Mouse (Mus musculus): Measurements from ENCODE around the gene Rps8. TPM values are rescaled to one million over a fixed set of nuclear protein-coding genes. Genes with fewer than 3 reads are reported as not detected.

The Rps8 gene
- polyA plus RNA-seq, 1 experiment from 2014 or later = 1,522 TPM

DNA sequence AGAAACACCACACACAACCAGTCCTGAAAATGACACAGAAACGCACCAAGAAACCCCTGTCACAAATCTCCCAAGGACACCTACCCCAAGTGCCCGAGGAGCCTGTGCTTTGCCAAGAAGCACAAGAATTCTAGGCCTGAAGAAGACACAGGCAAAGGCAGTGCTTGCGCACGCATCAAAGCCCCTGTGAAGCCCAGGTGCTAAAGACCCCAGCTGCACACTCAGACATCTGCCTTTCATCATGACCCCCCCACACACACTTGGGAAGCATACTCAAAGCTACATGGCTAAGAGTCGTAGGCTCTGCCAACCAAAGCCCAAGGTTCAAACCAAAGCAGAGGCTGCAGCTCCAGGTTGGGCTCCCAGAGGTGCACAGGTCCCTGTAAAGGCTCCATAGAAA lies 40.5 kb downstream of the Rps8 start:
- H3K9ac ChIP-seq (ENCODE audit: low read length) = no peak overlapping the region
- no peaks in the 10 kb centered on the region for H3K27me3 ChIP-seq (replicated peaks; ENCODE audit: control insufficient read depth, insufficient read depth, low read length)
- peaks cover 32% of the 10 kb centered on the region for H3K36me3 ChIP-seq (ENCODE audit: control insufficient read depth, insufficient read depth, low read length)
- no peak overlapping the region for H3K4me2 ChIP-seq (ENCODE audit: low read length)
- 87% methylated on average over 5 of the region's 5 CpGs for WGBS
- no peak overlapping the region for H3K27ac ChIP-seq (ENCODE audit: low read depth)
- ATAC-seq (replicated peaks; ENCODE audit: low FRiP score, low TSS enrichment, low read depth) = no peak
- no peak overlapping the region for H3K4me3 ChIP-seq (ENCODE audit: low read depth, low read length)
- no peak for DNase-seq (ENCODE audit: low spot score)
- peaks cover 5% of the 10 kb centered on the region; the same call in 1 of the 2 replicates for H3K4me1 ChIP-seq (replicated peaks; ENCODE audit: control insufficient read depth, insufficient read depth, low read length)
- no peaks in the 10 kb centered on the region for H3K9me3 ChIP-seq (ENCODE audit: control insufficient read depth, low read length)

DNA sequence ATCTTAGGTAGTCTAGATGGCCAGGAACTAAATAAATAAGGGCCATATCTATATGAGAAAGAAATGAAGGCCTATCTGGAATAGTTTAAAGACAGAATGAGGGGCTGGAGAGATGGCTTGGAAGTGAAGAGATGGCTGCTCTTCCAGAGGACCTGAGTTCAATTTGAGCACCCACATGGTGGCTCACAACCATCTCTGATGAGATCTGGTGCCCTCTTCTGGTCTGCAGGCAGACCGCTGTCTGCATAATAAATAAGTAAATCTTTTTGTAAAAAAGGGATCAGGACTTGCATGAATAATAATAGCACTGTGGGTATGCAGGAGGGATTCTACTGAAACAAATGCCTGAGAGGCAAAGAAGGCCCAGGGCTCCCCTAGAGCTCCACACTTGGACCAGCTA lies 42.8 kb downstream of the Rps8 start:
- no peak overlapping the region for H3K4me2 ChIP-seq (ENCODE audit: low read length)
- WGBS = 80% methylated on average over 1 of the region's 1 CpGs

DNA sequence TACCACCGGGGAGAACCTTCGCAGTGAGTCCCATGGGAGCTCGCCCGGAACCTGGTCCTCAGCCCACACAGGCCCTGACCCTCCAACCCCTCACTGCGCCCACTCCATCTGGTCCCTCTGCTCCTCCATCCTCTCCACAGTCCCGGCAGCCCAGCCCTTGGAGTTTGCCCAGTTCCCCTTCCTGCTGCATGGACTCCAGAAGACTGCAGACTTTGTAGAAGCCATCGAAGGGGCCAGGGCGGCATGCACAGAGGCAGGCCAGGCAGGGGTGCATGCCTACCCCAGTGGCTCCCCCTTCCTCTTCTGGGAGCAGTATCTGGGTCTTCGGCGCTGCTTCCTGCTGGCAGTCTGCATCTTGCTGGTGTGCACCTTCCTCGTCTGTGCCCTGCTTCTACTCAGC lies 45.1 kb downstream of the Rps8 start:
- no peak for ATAC-seq (replicated peaks; ENCODE audit: low FRiP score, low TSS enrichment, low read depth)
- WGBS = 89% methylated on average over 11 of the region's 11 CpGs
- H3K4me2 ChIP-seq (ENCODE audit: low read length) = no peak overlapping the region

More for the DNA sequence above, 42.8 kb downstream of the Rps8 start:
- no peak overlapping the region for H3K9ac ChIP-seq (ENCODE audit: low read length)
- H3K36me3 ChIP-seq (ENCODE audit: control insufficient read depth, insufficient read depth, low read length) = peaks cover 55% of the 10 kb centered on the region
- no peak for DNase-seq (ENCODE audit: low spot score)
- no peaks in the 10 kb centered on the region for H3K27me3 ChIP-seq (replicated peaks; ENCODE audit: control insufficient read depth, insufficient read depth, low read length)
- H3K4me1 ChIP-seq (replicated peaks; ENCODE audit: control insufficient read depth, insufficient read depth, low read length) = no peaks in the 10 kb centered on the region
- H3K4me3 ChIP-seq (ENCODE audit: low read depth, low read length) = no peak overlapping the region
- H3K9me3 ChIP-seq (ENCODE audit: control insufficient read depth, low read length) = no peaks in the 10 kb centered on the region
- no peak overlapping the region for H3K27ac ChIP-seq (ENCODE audit: low read depth)
- no peak for ATAC-seq (replicated peaks; ENCODE audit: low FRiP score, low TSS enrichment, low read depth)

DNA sequence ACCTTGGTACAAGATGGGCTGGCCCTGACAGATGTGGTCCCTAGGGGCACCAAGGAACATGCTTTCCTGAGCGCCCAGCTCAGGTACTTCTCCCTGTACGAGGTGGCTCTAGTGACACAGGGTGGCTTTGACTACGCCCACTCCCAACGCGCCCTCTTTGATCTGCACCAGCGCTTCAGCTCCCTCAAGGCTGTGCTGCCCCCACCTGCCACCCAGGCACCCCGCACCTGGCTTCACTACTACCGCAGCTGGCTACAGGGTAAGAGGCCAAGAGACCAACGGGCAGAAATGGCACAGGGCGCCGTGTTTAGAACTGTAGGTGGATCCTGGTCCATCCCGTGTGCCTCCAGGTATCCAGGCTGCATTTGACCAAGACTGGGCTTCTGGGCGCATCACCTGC lies 45.8 kb downstream of the Rps8 start:
- H3K9ac ChIP-seq (ENCODE audit: low read length) = no peak overlapping the region
- WGBS = 85% methylated on average over 13 of the region's 13 CpGs
- H3K27ac ChIP-seq (ENCODE audit: low read depth) = no peak overlapping the region
- no peaks in the 10 kb centered on the region for H3K4me1 ChIP-seq (replicated peaks; ENCODE audit: control insufficient read depth, insufficient read depth, low read length)
- H3K36me3 ChIP-seq (ENCODE audit: control insufficient read depth, insufficient read depth, low read length) = peaks cover 64% of the 10 kb centered on the region
- H3K9me3 ChIP-seq (ENCODE audit: control insufficient read depth, low read length) = no peaks in the 10 kb centered on the region
- DNase-seq (ENCODE audit: low spot score) = no peak
- ATAC-seq (replicated peaks; ENCODE audit: low FRiP score, low TSS enrichment, low read depth) = no peak
- H3K27me3 ChIP-seq (replicated peaks; ENCODE audit: control insufficient read depth, insufficient read depth, low read length) = no peaks in the 10 kb centered on the region
- H3K4me3 ChIP-seq (ENCODE audit: low read depth, low read length) = no peak overlapping the region
- H3K4me2 ChIP-seq (ENCODE audit: low read length) = no peak overlapping the region

More for the DNA sequence above, 45.1 kb downstream of the Rps8 start:
- Histone ChIP-seq H3K4me3 (ENCODE audit: low read depth, low read length) (no peak overlapping the region), H3K9ac (ENCODE audit: low read length) (no peak overlapping the region), H3K4me1 (replicated peaks; ENCODE audit: control insufficient read depth, insufficient read depth, low read length) (no peaks in the 10 kb centered on the region), H3K27me3 (replicated peaks; ENCODE audit: control insufficient read depth, insufficient read depth, low read length) (no peaks in the 10 kb centered on the region), H3K9me3 (ENCODE audit: control insufficient read depth, low read length) (no peaks in the 10 kb centered on the region), H3K27ac (ENCODE audit: low read depth) (no peak overlapping the region), H3K36me3 (ENCODE audit: control insufficient read depth, insufficient read depth, low read length) (peaks cover 64% of the 10 kb centered on the region)
- DNase-seq (ENCODE audit: low spot score) = no peak

DNA sequence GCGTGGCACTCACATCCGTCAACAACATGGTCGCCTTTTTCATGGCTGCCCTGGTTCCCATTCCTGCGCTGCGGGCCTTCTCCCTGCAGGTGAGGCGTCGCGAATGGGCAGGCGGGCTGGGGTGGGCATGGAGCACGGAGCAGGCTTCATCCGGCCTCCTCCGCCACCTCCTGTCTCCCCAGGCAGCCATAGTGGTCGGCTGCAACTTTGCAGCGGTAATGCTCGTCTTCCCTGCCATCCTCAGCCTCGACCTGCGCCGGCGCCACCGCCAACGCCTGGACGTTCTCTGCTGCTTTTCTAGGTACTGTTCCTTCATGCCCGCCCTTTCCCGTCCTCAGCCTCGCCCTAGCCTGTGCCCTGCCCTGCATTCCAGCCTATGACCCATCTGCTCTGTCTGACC lies 46.7 kb downstream of the Rps8 start:
- Histone ChIP-seq H3K9me3 (ENCODE audit: control insufficient read depth, low read length) (no peaks in the 10 kb centered on the region), H3K4me1 (replicated peaks; ENCODE audit: control insufficient read depth, insufficient read depth, low read length) (no peaks in the 10 kb centered on the region), H3K4me2 (ENCODE audit: low read length) (no peak overlapping the region), H3K27ac (ENCODE audit: low read depth) (no peak overlapping the region), H3K36me3 (ENCODE audit: control insufficient read depth, insufficient read depth, low read length) (peaks cover 59% of the 10 kb centered on the region), H3K4me3 (ENCODE audit: low read depth, low read length) (no peak overlapping the region), H3K27me3 (replicated peaks; ENCODE audit: control insufficient read depth, insufficient read depth, low read length) (no peaks in the 10 kb centered on the region), H3K9ac (ENCODE audit: low read length) (no peak overlapping the region)
- no peak for DNase-seq (ENCODE audit: low spot score)
- no peak for ATAC-seq (replicated peaks; ENCODE audit: low FRiP score, low TSS enrichment, low read depth)
- 91% methylated on average over 25 of the region's 25 CpGs for WGBS

DNA sequence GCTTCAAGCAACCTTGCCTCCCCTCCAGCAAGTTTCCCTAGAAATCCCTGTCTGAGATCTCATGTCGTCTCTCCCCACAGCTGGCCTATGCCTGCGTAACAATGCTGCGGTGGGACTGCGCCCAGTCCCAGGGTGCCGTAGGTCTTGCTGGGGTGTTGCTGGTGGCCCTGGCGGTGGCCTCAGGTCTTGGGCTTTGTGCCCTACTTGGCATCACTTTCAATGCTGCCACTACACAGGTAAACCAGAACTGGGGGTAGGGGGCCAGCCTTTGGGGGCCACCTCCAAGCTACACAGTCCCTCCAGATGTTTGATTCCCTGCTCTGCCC lies 47.6 kb downstream of the Rps8 start:
- peaks cover 53% of the 10 kb centered on the region for H3K36me3 ChIP-seq (ENCODE audit: control insufficient read depth, insufficient read depth, low read length)
- ATAC-seq (replicated peaks; ENCODE audit: low FRiP score, low TSS enrichment, low read depth) = no peak
- H3K9ac ChIP-seq (ENCODE audit: low read length) = no peak overlapping the region
- H3K27ac ChIP-seq (ENCODE audit: low read depth) = no peak overlapping the region
- DNase-seq (ENCODE audit: low spot score) = no peak
- no peaks in the 10 kb centered on the region for H3K9me3 ChIP-seq (ENCODE audit: control insufficient read depth, low read length)
- no peaks in the 10 kb centered on the region for H3K27me3 ChIP-seq (replicated peaks; ENCODE audit: control insufficient read depth, insufficient read depth, low read length)
- H3K4me1 ChIP-seq (replicated peaks; ENCODE audit: control insufficient read depth, insufficient read depth, low read length) = no peaks in the 10 kb centered on the region
- H3K4me2 ChIP-seq (ENCODE audit: low read length) = no peak overlapping the region
- no peak overlapping the region for H3K4me3 ChIP-seq (ENCODE audit: low read depth, low read length)
- WGBS = 95% methylated on average over 6 of the region's 6 CpGs

DNA sequence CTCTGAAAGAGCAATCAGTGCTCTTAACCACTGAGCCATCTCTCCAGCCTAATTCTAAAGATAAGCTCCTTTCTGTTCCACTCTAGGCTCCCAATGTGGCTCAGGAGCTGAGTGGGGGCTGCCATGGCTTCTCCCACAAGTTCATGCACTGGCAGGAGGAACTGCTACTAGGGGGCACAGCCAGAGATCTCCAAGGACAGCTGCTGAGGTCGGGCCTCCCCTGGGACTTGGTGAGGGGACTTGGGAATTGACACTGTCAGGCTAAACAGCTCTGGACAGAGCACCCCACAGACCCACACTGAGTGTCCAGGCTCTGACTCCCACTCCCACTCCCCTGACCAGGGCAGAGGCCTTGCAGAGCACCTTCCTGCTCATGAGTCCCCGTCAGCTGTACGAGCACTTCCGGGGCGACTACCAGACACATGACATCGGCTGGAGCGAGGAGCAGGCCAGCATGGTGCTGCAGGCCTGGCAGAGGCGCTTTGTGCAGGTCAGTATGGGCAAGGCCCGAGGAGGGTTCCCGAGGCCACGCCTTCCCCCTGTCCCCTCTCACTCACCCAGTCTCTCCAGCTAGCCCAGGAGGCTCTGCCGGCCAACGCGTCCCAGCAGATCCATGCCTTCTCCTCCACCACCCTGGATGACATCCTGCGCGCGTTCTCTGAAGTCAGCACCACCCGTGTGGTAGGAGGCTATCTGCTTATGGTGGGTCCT lies 48.1 kb downstream of the Rps8 start:
- no peaks in the 10 kb centered on the region for H3K27me3 ChIP-seq (replicated peaks; ENCODE audit: control insufficient read depth, insufficient read depth, low read length)
- DNase-seq (ENCODE audit: low spot score) (no peak), ATAC-seq (replicated peaks; ENCODE audit: low FRiP score, low TSS enrichment, low read depth) (no peak)
- H3K4me1 ChIP-seq (replicated peaks; ENCODE audit: control insufficient read depth, insufficient read depth, low read length) = no peaks in the 10 kb centered on the region
- H3K9me3 ChIP-seq (ENCODE audit: control insufficient read depth, low read length) = no peaks in the 10 kb centered on the region
- H3K4me2 ChIP-seq (ENCODE audit: low read length) = no peak overlapping the region
- H3K27ac ChIP-seq (ENCODE audit: low read depth) = no peak overlapping the region
- H3K9ac ChIP-seq (ENCODE audit: low read length) = no peak overlapping the region
- peaks cover 48% of the 10 kb centered on the region for H3K36me3 ChIP-seq (ENCODE audit: control insufficient read depth, insufficient read depth, low read length)
- WGBS = 89% methylated on average over 18 of the region's 18 CpGs
- H3K4me3 ChIP-seq (ENCODE audit: low read depth, low read length) = no peak overlapping the region

DNA sequence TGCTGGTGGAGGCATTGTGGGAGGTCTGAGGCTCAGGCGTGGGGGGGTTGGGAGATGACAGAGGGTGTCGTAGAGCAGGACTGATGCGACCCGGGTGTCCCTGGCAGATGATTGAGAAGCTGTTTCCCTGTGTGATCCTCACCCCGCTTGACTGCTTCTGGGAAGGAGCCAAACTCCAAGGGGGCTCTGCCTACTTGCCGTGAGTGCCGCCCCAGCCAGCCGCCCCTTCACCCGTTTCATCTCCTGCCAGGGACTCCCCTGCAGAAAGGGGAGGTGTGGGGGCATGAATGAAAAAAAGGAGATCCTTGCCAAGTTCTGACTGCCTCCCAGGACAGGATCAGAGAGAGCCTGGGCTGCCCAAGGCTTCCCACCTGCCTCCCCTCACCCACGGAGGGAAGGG lies 50.9 kb downstream of the Rps8 start:
- H3K27ac ChIP-seq (ENCODE audit: low read depth) = no peak overlapping the region
- no peaks in the 10 kb centered on the region for H3K4me1 ChIP-seq (replicated peaks; ENCODE audit: control insufficient read depth, insufficient read depth, low read length)
- H3K4me2 ChIP-seq (ENCODE audit: low read length) = no peak overlapping the region
- H3K4me3 ChIP-seq (ENCODE audit: low read depth, low read length) = no peak overlapping the region
- DNase-seq (ENCODE audit: low spot score) (no peak), ATAC-seq (replicated peaks; ENCODE audit: low FRiP score, low TSS enrichment, low read depth) (no peak)
- WGBS = 75% methylated on average over 10 of the region's 10 CpGs
- no peak overlapping the region for H3K9ac ChIP-seq (ENCODE audit: low read length)
- H3K27me3 ChIP-seq (replicated peaks; ENCODE audit: control insufficient read depth, insufficient read depth, low read length) = no peaks in the 10 kb centered on the region
- H3K36me3 ChIP-seq (ENCODE audit: control insufficient read depth, insufficient read depth, low read length) = peaks cover 36% of the 10 kb centered on the region
- H3K9me3 ChIP-seq (ENCODE audit: control insufficient read depth, low read length) = no peaks in the 10 kb centered on the region

DNA sequence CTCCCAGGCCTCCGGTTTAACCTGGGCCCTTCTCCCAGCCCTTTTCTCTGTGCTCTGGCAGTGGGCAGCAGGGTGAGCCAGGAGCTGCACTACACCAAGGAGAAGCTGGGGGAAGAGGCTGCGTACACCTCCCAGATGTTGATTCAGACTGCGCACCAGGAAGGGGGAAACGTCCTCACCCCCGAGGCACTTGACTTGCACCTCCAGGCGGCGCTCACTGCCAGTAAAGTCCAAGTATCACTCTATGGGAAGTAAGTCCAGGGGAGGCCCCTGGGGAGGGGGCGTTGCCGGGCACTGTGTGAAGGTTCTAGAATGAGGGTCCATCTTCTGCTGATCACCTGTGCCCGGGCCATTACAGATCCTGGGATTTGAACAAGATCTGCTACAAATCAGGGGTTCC lies 51.4 kb downstream of the Rps8 start:
- ATAC-seq (replicated peaks; ENCODE audit: low FRiP score, low TSS enrichment, low read depth) = no peak
- 82% methylated on average over 10 of the region's 10 CpGs for WGBS

More for the DNA sequence above, 51.4 kb downstream of the Rps8 start:
- Histone ChIP-seq H3K9me3 (ENCODE audit: control insufficient read depth, low read length) (no peaks in the 10 kb centered on the region), H3K36me3 (ENCODE audit: control insufficient read depth, insufficient read depth, low read length) (peaks cover 33% of the 10 kb centered on the region), H3K4me2 (ENCODE audit: low read length) (no peak overlapping the region), H3K27me3 (replicated peaks; ENCODE audit: control insufficient read depth, insufficient read depth, low read length) (no peaks in the 10 kb centered on the region), H3K4me1 (replicated peaks; ENCODE audit: control insufficient read depth, insufficient read depth, low read length) (no peaks in the 10 kb centered on the region), H3K4me3 (ENCODE audit: low read depth, low read length) (no peak overlapping the region), H3K27ac (ENCODE audit: low read depth) (no peak overlapping the region), H3K9ac (ENCODE audit: low read length) (no peak overlapping the region)
- DNase-seq (ENCODE audit: low spot score) = no peak
